10 mouse cellular contexts compared by ENCODE assay signal in genomic region chr4:139059569-139059968, GRCm38 (mm10). TPM values are rescaled to one million over a fixed set of nuclear protein-coding genes. Genes with fewer than 3 reads are reported as not detected.
DNase-seq lines count a peak whose midpoint lies in the region.
"Had no signal": no experiment of that assay in that cellular context is flagged by ENCODE, and none has a peak within 500 bp of the region (broad histone marks: within the 10 kb centered on the region; RNA-seq: fewer than 3 reads in every experiment).

No protein-coding gene starts in this region.

- DNase-seq in gastrocnemius, postnatal 10 days: peak; percentile 63
- DNase-seq in gastrocnemius, postnatal 25 days: no peak
- DNase-seq in ovary, postnatal 10 days (ENCODE audit: low spot score): peak; percentile 39
- no peak for DNase-seq in ovary, adult 18-20 months (ENCODE audit: low spot score)
- peak; percentile 87 for DNase-seq in kidney, postnatal 10 days
- peak; percentile 66 for DNase-seq in retina, postnatal 1 day
- DNase-seq in right cerebral cortex, postnatal 36 days (ENCODE audit: low spot score in 2 of 2): no peak
- DNase-seq in layer of hippocampus, adult 9-11 months: no peak
- DNase-seq: thymus, postnatal 14 days had no signal

RNA-seq across cellular contexts. Expression of gene Htr6, which starts 15.8 kb away (rescaled TPM):
- not detected for total RNA-seq in gastrocnemius, postnatal 10 days (2021)
- not detected for total RNA-seq in gastrocnemius, postnatal 25 days (2021)
- total RNA-seq: gastrocnemius, adult 18-20 months had no signal

RNA-seq across cellular contexts. Expression of gene Nbl1, which starts 33.2 kb away (rescaled TPM):
- 10 to 100 TPM; 51.0 to 51.1 TPM for total RNA-seq in gastrocnemius, postnatal 10 days (2021)
- total RNA-seq in gastrocnemius, postnatal 25 days (2021): 10 to 100 TPM; 23.4 to 25.1 TPM

Comparison
In these comparisons a context has a peak if more than half of its experiments do, and no peak if none do; other contexts are left out.
1. DNase-seq: peak in gastrocnemius, postnatal 10 days (single experiment), ovary, postnatal 10 days (single experiment), kidney, postnatal 10 days (single experiment) and retina, postnatal 1 day (single experiment); none in gastrocnemius, postnatal 25 days (single experiment), ovary, adult 18-20 months (single experiment), right cerebral cortex, postnatal 36 days (0 of 2) and layer of hippocampus, adult 9-11 months (single experiment).